Mouse (Mus musculus) hindbrain, embryonic 11.5 days (tissue): ENCODE data around the gene Scrt2. TPM values are rescaled to one million over a fixed set of nuclear protein-coding genes. Genes with fewer than 3 reads are reported as not detected.

Experiments
- ATAC-seq: fragments of 200-750 bp; cut with Nextera tagmentation; 2 replicates; pipeline ENCODE4 v1.8.0; 2017; ENCODE audit warnings: mild to moderate bottlenecking, moderate TSS enrichment, moderate library complexity; ENCODE audit not compliant: low FRiP score
- DNase-seq: peaks from one replicate; pipeline ENCODE4 v3.0.0-alpha.2; 2015; ENCODE audit warnings: low spot score
- H3K27ac ChIP-seq: fragments of 300-500 bp; sonication (generic); 2 replicates; pipeline ENCODE4 v1.5.1; 2014; ENCODE audit warnings: mild to moderate bottlenecking, low read depth, low read length
- H3K27me3 ChIP-seq: fragments of 300-500 bp; sonication (generic); 2 replicates; pipeline ENCODE4 v1.6.1; 2014; ENCODE audit warnings: mild to moderate bottlenecking, low read length, moderate library complexity, mixed read lengths; ENCODE audit not compliant: control insufficient read depth, insufficient read depth
- H3K36me3 ChIP-seq: fragments of 300-500 bp; sonication (generic); 2 replicates; pipeline ENCODE4 v1.6.1; 2014; ENCODE audit warnings: mild to moderate bottlenecking, low read length, moderate library complexity, mixed read lengths; ENCODE audit not compliant: control insufficient read depth, insufficient read depth
- H3K4me1 ChIP-seq: fragments of 300-500 bp; sonication (generic); replicated peaks from 2 replicates; pipeline ENCODE4 v1.6.1; 2014; ENCODE audit warnings: low read length, mixed read lengths; ENCODE audit not compliant: control insufficient read depth, insufficient read depth
- H3K4me2 ChIP-seq: fragments of 300-500 bp; sonication (generic); replicated peaks from 2 replicates; pipeline ENCODE4 v1.6.1; 2014; ENCODE audit warnings: mild to moderate bottlenecking, low read depth, low read length
- H3K4me3 ChIP-seq: fragments of 300-500 bp; sonication (generic); 2 replicates; pipeline ENCODE4 v1.5.1; 2014; ENCODE audit warnings: low read depth, low read length
- H3K9ac ChIP-seq: fragments of 300-500 bp; sonication (generic); 2 replicates; pipeline ENCODE4 v1.6.1; 2014; ENCODE audit warnings: low read depth, low read length
- H3K9me3 ChIP-seq: fragments of 300-500 bp; sonication (generic); 2 replicates; pipeline ENCODE4 v1.6.1; 2016; ENCODE audit warnings: low read length; ENCODE audit not compliant: control insufficient read depth
- WGBS: fragments of 180-500 bp; shearing (Covaris S2); extraction: QIAGEN DNeasy Blood & Tissue Kit; methylation state at CpG from one replicate; pipeline ENCODE4 v1.1.7; 2014; 5-methylcytosine and 5-hydroxymethylcytosine counted together
- polyA plus RNA-seq: library from polyadenylated mRNA; unstranded; fragments of >200 nt; fragmentation: Nextera tagmentation; extraction: Ambion mirVana; gene quantifications from 2 replicates; pipeline ENCODE4 v1.2.1, GENCODE M21; 2014

Gene Scrt2
- polyA plus RNA-seq, 1 experiment from 2014 or later = 31.4 TPM

DNA sequence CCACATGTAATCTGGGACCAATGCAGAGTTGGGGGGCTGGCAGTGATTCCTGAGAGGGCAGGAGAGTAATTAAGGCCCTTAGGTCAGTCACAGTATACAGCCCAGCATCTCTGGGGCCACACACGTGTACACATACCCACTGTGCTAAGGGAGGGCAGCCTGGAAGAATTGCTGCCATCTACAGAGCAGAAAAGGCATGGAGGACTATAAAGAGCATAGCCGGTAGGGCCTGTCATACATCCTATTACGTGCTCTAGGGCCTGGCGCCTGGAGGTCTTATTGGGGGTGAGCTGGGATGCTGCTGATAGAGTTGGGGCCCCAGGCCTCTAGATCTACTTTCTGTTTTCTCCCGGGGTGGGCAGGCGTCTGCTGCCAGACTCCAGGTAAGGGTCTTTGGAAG is 5.1 kb downstream of the Scrt2 start:
- H3K4me1 ChIP-seq = peaks cover 8% of the 10 kb centered on the region; the same call in 1 of the 2 replicates
- no peak overlapping the region; the same call in none of the 2 replicates for H3K4me2 ChIP-seq

GRCm38 (mm10) chr2:152087111-152087510 is 5.8 kb downstream of the Scrt2 start:
- H3K36me3 ChIP-seq = no peaks in the 10 kb centered on the region
- H3K4me1 ChIP-seq = peaks cover 8% of the 10 kb centered on the region; the same call in 1 of the 2 replicates
- peak overlapping the region; percentile 8; the same call in 1 of the 2 replicates for H3K9ac ChIP-seq
- no peak overlapping the region; the same call in 1 of the 2 replicates for H3K4me2 ChIP-seq
- H3K4me3 ChIP-seq = no peak overlapping the region
- H3K27me3 ChIP-seq = peaks cover under 1% of the 10 kb centered on the region; the same call in 1 of the 2 replicates
- no peaks in the 10 kb centered on the region for H3K9me3 ChIP-seq
- ATAC-seq (no peak), DNase-seq (no peak)
- 79% methylated on average over 5 of the region's 5 CpGs for WGBS
- H3K27ac ChIP-seq = peak overlapping the region; percentile 45; the same call in 1 of the 2 replicates

More for the DNA sequence above, 5.1 kb downstream of the Scrt2 start:
- Histone ChIP-seq H3K9me3 (no peaks in the 10 kb centered on the region), H3K27me3 (0 out of 2 replicates have a peak, but pooled peaks cover 3% of the 10 kb centered on the region), H3K4me3 (peak overlapping the region; percentile 14; the same call in 1 of the 2 replicates), H3K36me3 (no peaks in the 10 kb centered on the region), H3K9ac (no peak overlapping the region), H3K27ac (no peak overlapping the region)
- DNase-seq (no peak), ATAC-seq (no peak)
- 70% methylated on average over 6 of the region's 6 CpGs for WGBS

GRCm38 (mm10) chr2:152089078-152089477 is 7.7 kb downstream of the Scrt2 start:
- no peaks in the 10 kb centered on the region for H3K9me3 ChIP-seq
- no peaks in the 10 kb centered on the region for H3K36me3 ChIP-seq
- H3K4me2 ChIP-seq = no peak overlapping the region
- peaks cover 14% of the 10 kb centered on the region for H3K27me3 ChIP-seq
- 9% methylated on average over 4 of the region's 4 CpGs for WGBS
- peaks cover 10% of the 10 kb centered on the region; the same call in 1 of the 2 replicates for H3K4me1 ChIP-seq
- H3K9ac ChIP-seq = no peak overlapping the region
- DNase-seq (peak; percentile 77), ATAC-seq (no peak)
- no peak overlapping the region for H3K4me3 ChIP-seq
- H3K27ac ChIP-seq = no peak overlapping the region

DNA sequence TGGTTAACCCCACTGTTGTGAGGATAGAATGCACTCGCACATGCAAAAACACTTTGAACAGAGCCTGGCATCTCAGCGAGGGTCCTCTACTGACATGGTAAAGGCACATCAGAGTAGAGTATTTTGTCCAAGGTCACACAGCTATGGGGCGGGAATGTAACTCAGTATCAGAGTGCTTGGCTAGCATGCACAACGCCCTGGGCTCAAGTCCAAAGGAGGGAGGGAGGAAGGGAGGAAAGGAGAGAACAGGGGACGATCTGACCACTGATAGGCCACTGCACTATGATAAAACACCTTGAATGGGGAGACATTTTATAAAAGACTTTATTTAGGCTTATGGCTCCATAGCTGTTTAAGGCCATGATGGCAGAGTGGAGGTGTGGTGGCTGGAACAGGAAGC is 8.3 kb downstream of the Scrt2 start:
- DNase-seq (peak; percentile 3), ATAC-seq (no peak)
- 86% methylated on average over 5 of the region's 5 CpGs for WGBS
- Histone ChIP-seq H3K9me3 (no peaks in the 10 kb centered on the region), H3K27me3 (peaks cover 18% of the 10 kb centered on the region), H3K9ac (no peak overlapping the region), H3K27ac (peak overlapping the region; percentile 18; the same call in 1 of the 2 replicates), H3K4me3 (no peak overlapping the region), H3K36me3 (no peaks in the 10 kb centered on the region), H3K4me1 (peaks cover 10% of the 10 kb centered on the region; the same call in 1 of the 2 replicates), H3K4me2 (no peak overlapping the region)

DNA sequence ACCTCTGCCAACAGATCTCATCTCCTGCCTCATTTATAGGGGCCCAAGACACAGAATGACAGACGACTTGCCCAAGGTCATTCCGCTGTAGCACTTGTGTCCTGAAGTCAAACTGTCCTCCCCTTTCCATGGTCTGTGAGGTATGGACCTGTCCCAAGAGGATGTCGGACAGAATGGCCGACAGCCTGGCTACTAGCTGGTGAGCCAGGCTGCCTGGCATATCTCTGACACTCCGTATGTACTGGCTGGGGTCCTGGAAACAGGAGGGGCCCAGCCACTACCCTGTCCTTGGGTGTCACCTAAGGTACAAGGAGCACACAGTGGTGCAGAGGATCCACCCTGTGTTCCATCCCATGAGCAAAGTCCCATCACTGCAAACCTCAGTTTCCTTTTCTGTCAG is 9.2 kb downstream of the Scrt2 start:
- H3K9ac ChIP-seq = no peak overlapping the region
- H3K27ac ChIP-seq = peak overlapping the region; percentile 68
- peaks cover 10% of the 10 kb centered on the region; the same call in 1 of the 2 replicates for H3K4me1 ChIP-seq
- DNase-seq (peak; percentile 5), ATAC-seq (no peak)
- peaks cover 18% of the 10 kb centered on the region for H3K27me3 ChIP-seq
- H3K4me2 ChIP-seq = no peak overlapping the region
- WGBS = 85% methylated on average over 5 of the region's 5 CpGs
- H3K4me3 ChIP-seq = no peak overlapping the region
- H3K36me3 ChIP-seq = no peaks in the 10 kb centered on the region
- no peaks in the 10 kb centered on the region for H3K9me3 ChIP-seq

DNA sequence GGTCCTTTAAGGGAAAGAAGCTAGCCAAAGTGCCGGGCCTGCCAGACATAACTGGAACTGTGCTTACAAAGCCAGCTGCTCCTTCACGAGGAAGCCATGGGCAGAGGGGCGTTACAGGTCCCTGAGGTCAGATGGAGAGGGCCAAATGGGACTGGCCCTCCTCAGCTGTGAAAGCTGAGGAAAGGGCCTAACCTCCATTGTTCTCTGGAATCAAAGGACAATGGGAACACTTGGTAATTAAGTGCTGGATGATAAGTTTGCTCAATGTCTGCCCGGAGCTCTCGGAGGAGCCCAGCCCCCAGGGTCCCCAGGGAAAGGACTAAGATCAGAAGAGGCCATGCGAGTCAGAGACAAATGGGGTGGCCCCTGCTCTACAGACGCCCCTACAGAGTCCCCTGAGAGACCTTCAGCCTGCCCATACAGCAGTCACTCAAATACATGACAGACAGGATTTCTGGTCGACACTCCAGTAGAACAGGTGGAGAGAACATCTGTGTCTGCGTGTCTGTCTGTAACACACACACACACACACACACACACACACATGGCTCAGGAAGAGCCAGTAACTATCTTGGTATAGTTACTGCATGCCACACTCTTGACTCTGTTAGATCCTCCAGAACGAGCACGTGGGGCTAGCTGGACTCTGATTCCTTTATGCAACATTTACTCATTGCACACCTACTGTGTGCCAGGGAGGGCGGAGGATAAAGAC is 10.2 kb downstream of the Scrt2 start:
- peaks cover 7% of the 10 kb centered on the region; the same call in 1 of the 2 replicates for H3K4me1 ChIP-seq
- H3K36me3 ChIP-seq = no peaks in the 10 kb centered on the region
- H3K4me3 ChIP-seq = no peak overlapping the region
- WGBS = 23% methylated on average over 12 of the region's 12 CpGs
- ATAC-seq (peak; percentile 38), DNase-seq (peak; percentile 62)
- peak overlapping the region; percentile 68 for H3K27ac ChIP-seq
- no peaks in the 10 kb centered on the region for H3K9me3 ChIP-seq
- peaks cover 22% of the 10 kb centered on the region for H3K27me3 ChIP-seq
- no peak overlapping the region for H3K9ac ChIP-seq
- H3K4me2 ChIP-seq = no peak overlapping the region

DNA sequence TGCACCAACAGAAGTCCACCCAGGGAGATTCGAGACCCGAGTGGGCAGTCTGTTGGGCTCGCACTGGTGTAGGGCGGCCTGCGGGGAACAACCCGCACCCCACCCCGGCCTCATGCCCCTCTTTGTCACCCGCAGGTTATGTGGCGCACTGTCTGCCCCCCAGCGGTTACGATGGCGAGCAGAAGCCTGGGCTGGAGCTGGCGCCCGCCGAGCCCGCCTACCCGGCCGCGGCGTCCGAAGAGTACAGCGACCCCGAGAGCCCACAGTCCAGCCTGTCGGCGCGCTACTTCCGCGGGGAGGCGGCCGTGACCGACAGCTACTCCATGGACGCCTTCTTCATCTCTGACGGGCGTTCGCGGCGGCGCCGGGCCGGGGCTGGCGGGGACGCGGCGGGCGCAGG is 11.6 kb downstream of the Scrt2 start:
- peak; percentile 52 for DNase-seq
- no peaks in the 10 kb centered on the region for H3K36me3 ChIP-seq
- peak overlapping the region; percentile 27 for H3K4me3 ChIP-seq
- H3K9ac ChIP-seq = peak overlapping the region; percentile 35
- H3K27me3 ChIP-seq = peaks cover 22% of the 10 kb centered on the region
- peak overlapping the region; percentile 35 for H3K4me2 ChIP-seq
- H3K4me1 ChIP-seq = peaks cover 7% of the 10 kb centered on the region; the same call in 1 of the 2 replicates
- no peaks in the 10 kb centered on the region for H3K9me3 ChIP-seq
- H3K27ac ChIP-seq = peak overlapping the region; percentile 53; the same call in 1 of the 2 replicates
- ATAC-seq = no peak
- WGBS = 4% methylated on average over 28 of the region's 45 CpGs

GRCm38 (mm10) chr2:152093356-152093792 is 12.0 kb downstream of the Scrt2 start:
- Histone ChIP-seq H3K4me3 (peak overlapping the region; percentile 27), H3K4me2 (peak overlapping the region; percentile 35), H3K27ac (peak overlapping the region; percentile 51), H3K36me3 (no peaks in the 10 kb centered on the region), H3K9ac (peak overlapping the region; percentile 17; the same call in 1 of the 2 replicates), H3K4me1 (peaks cover 7% of the 10 kb centered on the region; the same call in 1 of the 2 replicates), H3K9me3 (no peaks in the 10 kb centered on the region), H3K27me3 (peaks cover 22% of the 10 kb centered on the region)
- 4% methylated on average over 49 of the region's 60 CpGs for WGBS
- ATAC-seq (no peak), DNase-seq (peak; percentile 65)
